Mouse (Mus musculus): ENCODE results near the gene Cpn1. TPM values are rescaled to one million over a fixed set of nuclear protein-coding genes. Genes with fewer than 3 reads are reported as not detected.

The Cpn1 gene
- total RNA-seq, 2 experiments from 2014 or later = not detected

Other genes with a start within 250 kb of the Cpn1 start
- gene Cutc, start 233.6 kb downstream of the Cpn1 start, total RNA-seq (2021) = 10 to 100 TPM; 15.8 to 16.8 TPM
- gene Cox15, start 233.6 kb downstream of the Cpn1 start, total RNA-seq (2021) = 10 to 100 TPM; 17.5 to 19.5 TPM
- gene Abcc2, start 204.4 kb downstream of the Cpn1 start, total RNA-seq (2021) = not detected
- 1 to 10 TPM; 7.9 to 10.0 TPM for gene Dnmbp, start 46.4 kb downstream of the Cpn1 start, total RNA-seq (2021)
- gene Cyp2c23, start 42.7 kb upstream of the Cpn1 start, total RNA-seq (2021) = not detected
- 1 to 10 TPM; 3.4 to 4.8 TPM for gene Erlin1, start 83.2 kb upstream of the Cpn1 start, total RNA-seq (2021)
- gene Chuk, start 120.9 kb upstream of the Cpn1 start, total RNA-seq (2021) = 10 to 100 TPM; 14.9 to 17.4 TPM
- 1 to 10 TPM; 4.0 to 5.7 TPM for gene Cwf19l1, start 149.3 kb upstream of the Cpn1 start, total RNA-seq (2021)
- gene Bloc1s2, start 159.9 kb upstream of the Cpn1 start, total RNA-seq (2021) = 10 to 100 TPM; 12.7 to 13.5 TPM
- not detected for gene Pkd2l1, start 205.9 kb upstream of the Cpn1 start, total RNA-seq (2021)
- not detected for gene Scd3, start 216.7 kb upstream of the Cpn1 start, total RNA-seq (2021)